Mouse (Mus musculus) pancreas, adult 10 weeks (tissue): ENCODE data around the gene Polr1c. TPM values are rescaled to one million over a fixed set of nuclear protein-coding genes. Genes with fewer than 3 reads are reported as not detected.

Source experiments
- polyA plus RNA-seq: library from polyadenylated mRNA; stranded (reverse); fragments of 350-450 nt; fragmentation: Illumina TruSeq; extraction: RNeasy Lipid Tissue Mini Kit (QIAGEN cat#74804); gene quantifications from one replicate; pipeline ENCODE4 v1.2.3, GENCODE M21; 2015; ENCODE audit warnings: low read depth, low replicate concordance; ENCODE audit not compliant: insufficient read depth

Polr1c gene
- polyA plus RNA-seq: 10.2 TPM

DNA sequence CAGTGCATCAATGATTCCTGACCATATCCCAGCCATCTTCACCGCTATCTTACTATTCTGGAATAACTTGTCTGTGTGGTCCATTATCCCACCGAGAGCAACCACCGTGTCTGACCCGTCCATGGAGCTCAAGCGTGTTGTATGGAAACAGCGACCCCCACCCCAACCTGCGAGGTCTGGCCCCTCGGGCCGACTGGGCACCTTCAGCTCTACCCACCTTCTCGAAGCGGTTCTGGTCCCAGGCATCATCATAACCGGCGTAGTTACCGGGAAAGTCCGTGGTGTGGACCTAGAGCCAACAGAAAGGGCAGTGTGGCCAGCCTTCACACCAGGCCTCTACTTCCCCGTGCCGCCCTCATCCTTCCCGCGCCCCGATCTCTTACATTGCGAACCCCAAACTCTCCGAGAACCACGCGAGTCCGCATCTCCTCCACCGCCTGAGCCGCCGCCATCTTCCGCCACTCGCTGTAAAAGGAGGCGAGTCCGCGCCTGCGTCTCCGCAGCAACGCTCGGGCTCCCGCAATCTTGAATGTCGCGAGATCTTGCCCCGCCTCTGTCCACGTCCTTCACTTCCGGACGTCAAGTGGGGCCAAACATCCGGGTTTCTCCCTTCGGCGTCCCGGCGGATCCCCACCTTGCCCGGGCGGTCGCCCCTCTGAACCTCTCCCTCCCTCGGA lies at the start of gene Polr1c, which contains the start of gene Yipf3:
Gene Polr1c, minus strand, starts transcription at position 543 of the 677 bp plus-strand sequence.
Gene Yipf3, plus strand, starts transcription at position 569 of the 677 bp plus-strand sequence.

DNA sequence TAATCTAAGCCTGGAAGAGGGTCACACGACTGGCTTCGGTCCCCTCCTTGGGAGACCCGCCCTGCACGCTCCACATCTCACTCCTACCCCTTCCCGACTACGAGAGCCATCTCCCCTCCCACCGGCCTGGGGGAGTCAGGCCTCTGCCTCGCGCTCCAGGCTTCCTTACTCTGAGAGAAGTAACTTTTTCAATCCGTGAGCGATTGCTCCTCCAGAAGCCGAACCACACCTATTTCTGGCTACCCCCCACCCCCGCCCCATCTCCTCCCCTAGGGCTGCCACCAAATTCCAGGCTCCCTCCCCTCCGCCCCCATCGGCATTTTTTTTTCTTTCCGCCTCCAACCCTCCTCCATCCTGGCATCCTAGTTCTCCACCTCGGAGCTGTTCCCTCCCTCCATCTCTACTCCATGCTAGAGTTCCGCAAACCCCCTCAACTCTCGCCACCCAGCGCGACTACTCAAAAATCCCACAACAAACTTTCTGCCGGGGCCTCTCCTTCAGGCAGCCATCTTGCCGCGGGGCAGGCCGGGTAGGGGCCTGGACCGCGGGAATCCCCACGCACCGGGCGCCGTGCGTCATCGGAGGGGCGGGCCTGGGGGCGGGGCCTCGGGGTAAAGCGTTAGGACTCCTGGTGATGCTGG lies 34.7 kb upstream of the Polr1c start, which contains the start of gene Tjap1:
Gene Tjap1, minus strand, starts transcription at position 544 of the 641 bp plus-strand sequence.

DNA sequence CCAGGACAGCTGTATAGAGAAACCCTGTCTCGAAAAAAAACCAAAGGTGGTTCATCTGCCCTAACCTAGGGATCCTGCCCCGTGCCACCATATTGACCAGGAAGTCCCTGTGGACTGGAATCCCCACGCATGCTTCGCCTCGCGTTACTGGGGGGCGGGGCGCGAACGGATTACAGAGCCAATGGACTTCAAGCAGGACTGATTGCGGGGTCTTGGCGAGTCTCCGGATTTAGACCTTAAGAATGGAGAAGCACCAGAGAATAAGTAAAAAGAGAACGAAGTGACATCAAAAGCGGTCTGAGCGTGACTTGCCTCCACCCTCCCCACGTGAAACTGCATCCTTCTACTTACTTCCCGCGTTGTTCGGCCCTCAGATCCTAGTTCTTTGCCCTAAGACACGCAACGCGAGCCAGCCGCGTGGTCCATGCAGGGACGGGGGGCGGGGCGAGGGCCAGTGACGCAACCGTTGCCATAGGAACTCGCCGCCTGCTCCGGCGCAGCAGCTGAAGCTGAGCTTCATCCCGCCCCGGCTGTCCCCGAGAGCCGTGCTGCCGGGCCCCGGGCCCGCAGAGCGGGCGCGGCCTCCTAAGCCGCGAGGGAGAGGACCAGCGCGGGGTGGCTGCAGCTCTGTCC lies 5.7 kb upstream of the Polr1c start, which contains the start of gene Lrrc73:
Gene Lrrc73, plus strand, starts transcription at position 80 of the 633 bp plus-strand sequence.

DNA sequence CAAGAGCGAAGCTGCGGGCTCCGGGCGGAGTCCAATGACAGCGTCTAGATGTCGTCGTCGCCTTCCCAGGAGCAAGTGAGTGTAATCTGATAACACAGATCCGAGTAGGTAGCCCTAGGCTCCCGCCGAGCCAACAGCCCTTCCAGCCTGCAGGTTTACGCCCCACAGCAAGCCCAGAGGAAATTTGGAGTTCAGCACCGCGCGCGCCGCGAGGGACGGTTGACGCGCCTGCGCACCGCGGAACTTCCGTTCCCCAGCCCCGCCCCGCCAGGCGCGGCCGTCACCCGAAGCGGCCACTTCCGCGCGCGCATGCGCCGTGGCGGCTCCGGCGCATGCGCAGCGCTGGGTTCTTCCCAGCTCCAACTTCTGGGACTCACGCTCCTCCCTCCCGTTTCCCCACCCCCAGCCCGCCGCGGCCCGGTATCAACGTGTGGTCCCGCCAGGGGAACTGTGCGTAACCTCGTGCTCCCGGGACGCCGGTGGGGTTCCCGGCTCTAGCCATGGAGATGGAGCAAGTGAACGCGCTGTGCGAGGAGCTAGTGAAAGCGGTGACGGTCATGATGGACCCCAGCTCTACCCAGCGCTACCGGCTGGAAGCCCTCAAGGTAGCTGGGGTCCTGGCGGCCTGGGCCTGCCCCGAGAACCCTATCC lies 45.3 kb downstream of the Polr1c start, which contains the start of the genes Polh and Xpo5:
Gene Polh, minus strand, starts transcription at position 225 of the 651 bp plus-strand sequence.
Gene Xpo5, plus strand, starts transcription at position 362 of the 651 bp plus-strand sequence.

Other genes starting within 250 kb of the Polr1c start
- 87.9 TPM for gene Vegfa, start 215.7 kb downstream of the Polr1c start, polyA plus RNA-seq
- gene Mrps18a, start 137.1 kb downstream of the Polr1c start, polyA plus RNA-seq: 27.5 TPM
- 4.6 TPM for gene Rsph9, start 103.8 kb downstream of the Polr1c start, polyA plus RNA-seq
- gene Mad2l1bp, start 94.5 kb downstream of the Polr1c start, polyA plus RNA-seq: 3.8 TPM
- gene Gtpbp2, start 87.0 kb downstream of the Polr1c start, polyA plus RNA-seq: 40.3 TPM
- 1.7 TPM for gene Polh, start 45.4 kb downstream of the Polr1c start, polyA plus RNA-seq
- 7.0 TPM for gene Xpo5, start 45.3 kb downstream of the Polr1c start, polyA plus RNA-seq
- gene Yipf3, start within 50 bp of the Polr1c start, polyA plus RNA-seq: 50.0 TPM
- 3.1 TPM for gene Lrrc73, start 5.5 kb upstream of the Polr1c start, polyA plus RNA-seq
- gene Tjap1, start 35.0 kb upstream of the Polr1c start, polyA plus RNA-seq: 8.6 TPM
- not detected for gene Dlk2, start 49.4 kb upstream of the Polr1c start, polyA plus RNA-seq
- 6.2 TPM for gene Abcc10, start 80.3 kb upstream of the Polr1c start, polyA plus RNA-seq
- gene Zfp318, start 135.7 kb upstream of the Polr1c start, polyA plus RNA-seq: 4.7 TPM
- 1.3 TPM for gene Crip3, start 180.9 kb upstream of the Polr1c start, polyA plus RNA-seq
- not detected for gene Slc22a7, start 190.4 kb upstream of the Polr1c start, polyA plus RNA-seq
- not detected for gene Ttbk1, start 239.6 kb upstream of the Polr1c start, polyA plus RNA-seq
- 1.7 TPM for gene Dnph1, start 248.7 kb upstream of the Polr1c start, polyA plus RNA-seq